Mouse (Mus musculus) lung, embryonic 16.5 days (tissue): ENCODE data around the gene Tenm3. TPM values are rescaled to one million over a fixed set of nuclear protein-coding genes. Genes with fewer than 3 reads are reported as not detected.

ENCODE experiments used
- ATAC-seq: fragments of 200-750 bp; cut with Nextera tagmentation; 2 replicates; pipeline ENCODE4 v1.8.0; 2017; ENCODE audit warnings: low read depth, mild to moderate bottlenecking, moderate library complexity
- H3K27ac ChIP-seq: fragments of 300-500 bp; sonication (generic); 2 replicates; pipeline ENCODE4 v1.5.1; 2014; ENCODE audit warnings: mild to moderate bottlenecking, control low read depth, low read length
- H3K27me3 ChIP-seq: fragments of 300-500 bp; sonication (generic); 2 replicates; pipeline ENCODE4 v1.6.1; 2014; ENCODE audit warnings: low read depth, low read length, mixed read lengths; ENCODE audit not compliant: control insufficient read depth, insufficient read depth
- H3K36me3 ChIP-seq: fragments of 300-500 bp; sonication (generic); 2 replicates; pipeline ENCODE4 v1.6.1; 2014; ENCODE audit warnings: low read length; ENCODE audit not compliant: control insufficient read depth, insufficient read depth
- H3K4me1 ChIP-seq: fragments of 300-500 bp; sonication (generic); replicated peaks from 2 replicates; pipeline ENCODE4 v1.6.1; 2014; ENCODE audit warnings: low read length, mixed read lengths; ENCODE audit not compliant: control insufficient read depth, insufficient read depth
- H3K4me2 ChIP-seq: fragments of 300-500 bp; sonication (generic); 2 replicates; pipeline ENCODE4 v1.6.1; 2014; ENCODE audit warnings: low read depth, low read length, control low read depth
- H3K4me3 ChIP-seq: fragments of 300-500 bp; sonication (generic); 2 replicates; pipeline ENCODE4 v1.5.1; 2014; ENCODE audit warnings: mild to moderate bottlenecking, low read length, control low read depth
- H3K9ac ChIP-seq: fragments of 300-500 bp; sonication (generic); 2 replicates; pipeline ENCODE4 v1.6.1; 2014; ENCODE audit warnings: low read length, control low read depth
- H3K9me3 ChIP-seq: fragments of 300-500 bp; sonication (generic); 2 replicates; pipeline ENCODE4 v1.6.1; 2016; ENCODE audit warnings: low read length; ENCODE audit not compliant: control insufficient read depth
- WGBS: fragments of 180-500 bp; shearing (Covaris S2); extraction: QIAGEN DNeasy Blood & Tissue Kit; methylation state at CpG from one replicate; pipeline ENCODE4 v1.1.7; 2014; 5-methylcytosine and 5-hydroxymethylcytosine counted together
- polyA plus RNA-seq: library from polyadenylated mRNA; unstranded; fragments of >200 nt; fragmentation: Nextera tagmentation; extraction: Ambion mirVana; gene quantifications from 2 replicates; pipeline ENCODE4 v1.2.1, GENCODE M21; 2015

The Tenm3 gene
- polyA plus RNA-seq, 1 experiment from 2014 or later: 4.1 TPM

GRCm38 (mm10) chr8:48765212-48765611 is 78.5 kb downstream of the Tenm3 start:
- Histone ChIP-seq H3K27me3 (no peaks in the 10 kb centered on the region; the same call in 1 of the 2 replicates), H3K27ac (no peak overlapping the region), H3K9me3 (no peaks in the 10 kb centered on the region), H3K36me3 (no peaks in the 10 kb centered on the region), H3K4me1 (no peaks in the 10 kb centered on the region), H3K4me3 (no peak overlapping the region), H3K9ac (no peak overlapping the region), H3K4me2 (no peak overlapping the region)
- no peak for ATAC-seq
- WGBS: 20% methylated on average over 6 of the region's 6 CpGs

GRCm38 (mm10) chr8:48764011-48764410 is 79.7 kb downstream of the Tenm3 start:
- WGBS: 76% methylated on average over 3 of the region's 3 CpGs
- no peaks in the 10 kb centered on the region; the same call in 1 of the 2 replicates for H3K27me3 ChIP-seq

DNA sequence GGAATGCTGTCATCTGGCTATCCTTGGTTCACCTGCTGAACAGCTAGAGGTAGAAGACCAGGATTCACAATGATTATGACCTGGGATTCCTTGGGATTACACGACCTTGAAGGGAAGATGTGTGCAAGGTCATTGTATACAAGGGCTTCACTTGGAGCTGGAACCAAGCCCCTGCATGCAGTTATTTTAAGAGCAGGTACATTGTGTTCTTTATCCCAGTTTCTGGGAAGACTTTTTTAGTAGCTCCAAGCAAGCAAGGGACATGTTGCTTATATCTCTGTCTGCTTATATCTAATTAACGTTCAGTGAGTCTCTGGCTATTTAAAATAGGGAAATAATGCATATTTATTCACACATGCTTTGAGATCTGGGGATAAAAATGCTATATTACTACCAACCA is 86.9 kb downstream of the Tenm3 start:
- no peak for ATAC-seq
- WGBS: 74% methylated on average over 2 of the region's 2 CpGs
- peaks cover 4% of the 10 kb centered on the region for H3K27me3 ChIP-seq
- no peak overlapping the region for H3K9ac ChIP-seq
- no peaks in the 10 kb centered on the region; the same call in 1 of the 2 replicates for H3K4me1 ChIP-seq
- H3K9me3 ChIP-seq: no peaks in the 10 kb centered on the region
- H3K27ac ChIP-seq: no peak overlapping the region
- no peak overlapping the region for H3K4me3 ChIP-seq
- H3K4me2 ChIP-seq: no peak overlapping the region
- no peaks in the 10 kb centered on the region for H3K36me3 ChIP-seq

More at GRCm38 (mm10) chr8:48764011-48764410, 79.7 kb downstream of the Tenm3 start:
- Histone ChIP-seq H3K4me3 (no peak overlapping the region), H3K9ac (no peak overlapping the region), H3K4me2 (no peak overlapping the region), H3K36me3 (no peaks in the 10 kb centered on the region), H3K27ac (no peak overlapping the region), H3K4me1 (no peaks in the 10 kb centered on the region), H3K9me3 (no peaks in the 10 kb centered on the region)
- no peak for ATAC-seq

GRCm38 (mm10) chr8:48755492-48755891 is 88.3 kb downstream of the Tenm3 start:
- peaks cover 4% of the 10 kb centered on the region for H3K27me3 ChIP-seq
- no peak overlapping the region for H3K4me3 ChIP-seq
- ATAC-seq: peak; percentile 23; the same call in 1 of the 2 replicates
- H3K9ac ChIP-seq: no peak overlapping the region
- H3K4me1 ChIP-seq: no peaks in the 10 kb centered on the region; the same call in 1 of the 2 replicates
- 46% methylated on average over 7 of the region's 7 CpGs for WGBS
- no peaks in the 10 kb centered on the region for H3K9me3 ChIP-seq
- no peak overlapping the region for H3K27ac ChIP-seq
- H3K4me2 ChIP-seq: no peak overlapping the region
- H3K36me3 ChIP-seq: no peaks in the 10 kb centered on the region

- Histone ChIP-seq H3K4me2 (no peak overlapping the region), H3K4me1 (no peaks in the 10 kb centered on the region; the same call in 1 of the 2 replicates), H3K9me3 (no peaks in the 10 kb centered on the region), H3K27ac (no peak overlapping the region), H3K4me3 (no peak overlapping the region), H3K27me3 (peaks cover 4% of the 10 kb centered on the region), H3K9ac (no peak overlapping the region), H3K36me3 (no peaks in the 10 kb centered on the region)
- WGBS: 79% methylated on average over 2 of the region's 2 CpGs
- no peak for ATAC-seq
Observed at GRCm38 (mm10) chr8:48754959-48755358, 88.8 kb downstream of the Tenm3 start.

- H3K4me1 ChIP-seq: no peaks in the 10 kb centered on the region; the same call in 1 of the 2 replicates
- H3K27ac ChIP-seq: no peak overlapping the region
- H3K9me3 ChIP-seq: no peaks in the 10 kb centered on the region
- no peak overlapping the region for H3K4me3 ChIP-seq
- ATAC-seq: no peak
- 90% methylated on average over 5 of the region's 5 CpGs for WGBS
- no peaks in the 10 kb centered on the region for H3K36me3 ChIP-seq
- no peak overlapping the region for H3K9ac ChIP-seq
- H3K4me2 ChIP-seq: no peak overlapping the region
- peaks cover 2% of the 10 kb centered on the region; the same call in 1 of the 2 replicates for H3K27me3 ChIP-seq
Observed at GRCm38 (mm10) chr8:48751965-48752364, 91.8 kb downstream of the Tenm3 start.

- no peak overlapping the region for H3K27ac ChIP-seq
- H3K4me1 ChIP-seq: no peaks in the 10 kb centered on the region
- H3K9ac ChIP-seq: no peak overlapping the region
- H3K4me2 ChIP-seq: no peak overlapping the region
- H3K9me3 ChIP-seq: no peaks in the 10 kb centered on the region; the same call in 1 of the 2 replicates
- H3K27me3 ChIP-seq: no peaks in the 10 kb centered on the region; the same call in 1 of the 2 replicates
- ATAC-seq: no peak
- H3K4me3 ChIP-seq: no peak overlapping the region
- H3K36me3 ChIP-seq: no peaks in the 10 kb centered on the region
- WGBS: 26% methylated on average over 13 of the region's 13 CpGs
Observed at GRCm38 (mm10) chr8:48748503-48749059, 95.2 kb downstream of the Tenm3 start.

GRCm38 (mm10) chr8:48743912-48744311 is 99.8 kb downstream of the Tenm3 start:
- Histone ChIP-seq H3K9ac (no peak overlapping the region), H3K27ac (no peak overlapping the region), H3K36me3 (no peaks in the 10 kb centered on the region), H3K4me1 (no peaks in the 10 kb centered on the region), H3K4me3 (no peak overlapping the region), H3K27me3 (no peaks in the 10 kb centered on the region), H3K4me2 (no peak overlapping the region), H3K9me3 (no peaks in the 10 kb centered on the region; the same call in 1 of the 2 replicates)
- ATAC-seq: no peak
- WGBS: 79% methylated on average over 4 of the region's 4 CpGs

DNA sequence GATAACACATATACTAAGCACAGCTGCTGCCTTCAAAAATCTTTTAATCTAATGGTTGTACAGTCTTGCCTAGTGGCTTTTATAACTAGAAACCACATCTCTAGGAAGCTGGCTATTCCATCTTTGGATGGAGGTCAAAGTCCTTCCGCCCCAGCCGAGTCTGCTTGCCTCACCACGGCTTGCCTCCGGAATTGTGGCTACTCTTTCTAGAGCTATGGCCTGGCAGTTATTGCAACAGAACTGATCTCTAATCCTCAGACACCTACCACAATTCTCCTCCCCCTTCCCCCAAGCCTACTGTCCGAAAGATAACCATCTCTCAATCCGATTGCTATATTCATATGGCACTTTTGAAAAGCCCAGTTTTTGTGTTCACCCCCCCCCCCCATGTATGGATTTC is 101.0 kb downstream of the Tenm3 start:
- Histone ChIP-seq H3K9me3 (no peaks in the 10 kb centered on the region; the same call in 1 of the 2 replicates), H3K4me1 (no peaks in the 10 kb centered on the region), H3K27me3 (no peaks in the 10 kb centered on the region), H3K4me3 (no peak overlapping the region), H3K4me2 (no peak overlapping the region), H3K36me3 (no peaks in the 10 kb centered on the region), H3K27ac (no peak overlapping the region), H3K9ac (no peak overlapping the region)
- WGBS: 84% methylated on average over 6 of the region's 6 CpGs
- ATAC-seq: no peak
